Mouse (Mus musculus) small intestine, adult 2 months (tissue): ENCODE results near the gene Mrgprd. TPM values are rescaled to one million over a fixed set of nuclear protein-coding genes. Genes with fewer than 3 reads are reported as not detected.

Source experiments
- H3K27ac ChIP-seq: fragments of 200-500 bp; 2 replicates; pipeline ENCODE4 v1.5.1; 2012; ENCODE audit warnings: low read depth, low read length, control low read depth, inconsistent platforms; ENCODE audit not compliant: insufficient read depth
- H3K27me3 ChIP-seq: fragments of 200-500 bp; 2 replicates; pipeline ENCODE4 v1.6.1; 2012; ENCODE audit warnings: mild to moderate bottlenecking, moderate library complexity, low read length, inconsistent platforms; ENCODE audit not compliant: control insufficient read depth, insufficient read depth
- H3K36me3 ChIP-seq: fragments of 200-500 bp; 2 replicates; pipeline ENCODE4 v1.6.1; 2012; ENCODE audit warnings: mild to moderate bottlenecking, low read length, control low read depth, inconsistent platforms; ENCODE audit not compliant: control insufficient read depth, insufficient read depth
- H3K4me1 ChIP-seq: fragments of 200-500 bp; 2 replicates; pipeline ENCODE4 v1.6.1; 2012; ENCODE audit warnings: low read length, inconsistent platforms, mixed read lengths; ENCODE audit not compliant: control insufficient read depth, insufficient read depth, insufficient read length
- H3K4me3 ChIP-seq: fragments of 200-500 bp; 2 replicates; pipeline ENCODE4 v1.5.1; 2012; ENCODE audit warnings: low read depth, mild to moderate bottlenecking, control low read depth, inconsistent platforms, low read length, moderate library complexity
- CTCF ChIP-seq: fragments of 200-500 bp; IDR thresholded peaks from 2 replicates; pipeline ENCODE4 v1.5.1; 2012; ENCODE audit warnings: low read depth, mild to moderate bottlenecking, control low read depth, inconsistent platforms, low read length, moderate library complexity, mixed read lengths; ENCODE audit not compliant: insufficient replicate concordance, insufficient read length; ENCODE audit errors: extremely low read depth
- POLR2A ChIP-seq: fragments of 200-500 bp; IDR thresholded peaks from 2 replicates; pipeline ENCODE4 v1.6.1; 2012; ENCODE audit warnings: low read depth, mild to moderate bottlenecking, control low read depth, inconsistent platforms, low read length, moderate library complexity
- WGBS: fragments of 180-500 bp; shearing (Covaris S2); methylation state at CpG from one replicate; pipeline ENCODE4 v1.1.7; 2018; 5-methylcytosine and 5-hydroxymethylcytosine counted together
- polyA plus RNA-seq: library from polyadenylated mRNA; depleted of rRNA; stranded (reverse); fragments of >200 nt; gene quantifications from 2 replicates; pipeline ENCODE4 v1.2.3, GENCODE M21; 2012

The Mrgprd gene
- polyA plus RNA-seq, 1 experiment: not detected

- Histone ChIP-seq H3K36me3 (no peaks in the 10 kb centered on the region), H3K27ac (no peak overlapping the region), H3K27me3 (no peaks in the 10 kb centered on the region), H3K4me1 (no peaks in the 10 kb centered on the region), H3K4me3 (no peak overlapping the region)
- WGBS: 57% methylated on average over 3 of the region's 3 CpGs
- no peak for TF ChIP-seq CTCF
- no peak for TF ChIP-seq POLR2A
Measured at GRCm38 (mm10) chr7:145312137-145312536, 2.5 kb upstream of the Mrgprd start.

DNA sequence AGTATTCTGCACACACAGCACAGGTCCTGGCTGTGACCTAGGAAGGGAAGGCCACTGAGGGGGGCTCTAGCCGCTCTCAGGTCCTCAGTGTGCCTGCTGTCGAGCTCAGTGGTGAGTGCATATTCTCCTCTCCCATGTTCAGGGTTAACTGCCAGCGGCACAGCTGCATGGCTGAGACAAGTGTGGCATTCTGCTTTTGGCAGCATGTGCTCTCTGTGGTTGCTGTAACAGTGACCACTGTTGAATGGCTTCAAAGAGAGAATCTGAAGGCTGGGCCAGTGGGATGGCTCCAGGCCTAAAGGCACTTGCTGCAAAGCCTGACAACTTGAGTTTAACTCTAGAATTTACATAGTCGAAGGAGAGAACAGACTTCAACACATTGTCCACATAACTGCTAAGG lies 2.9 kb downstream of the Mrgprd start:
- no peak for TF ChIP-seq CTCF
- TF ChIP-seq POLR2A: no peak
- Histone ChIP-seq H3K27me3 (no peaks in the 10 kb centered on the region), H3K36me3 (no peaks in the 10 kb centered on the region), H3K4me3 (no peak overlapping the region), H3K4me1 (no peaks in the 10 kb centered on the region), H3K27ac (no peak overlapping the region)
- WGBS: 75% methylated on average over 4 of the region's 4 CpGs

GRCm38 (mm10) chr7:145319481-145319880 lies 4.8 kb downstream of the Mrgprd start:
- TF ChIP-seq POLR2A: no peak
- TF ChIP-seq CTCF: no peak
- Histone ChIP-seq H3K4me1 (no peaks in the 10 kb centered on the region), H3K27ac (no peak overlapping the region), H3K4me3 (no peak overlapping the region), H3K36me3 (no peaks in the 10 kb centered on the region), H3K27me3 (no peaks in the 10 kb centered on the region)
- 60% methylated on average over 3 of the region's 3 CpGs for WGBS

GRCm38 (mm10) chr7:145323607-145324006 lies 9.0 kb downstream of the Mrgprd start:
- no peak overlapping the region for H3K27ac ChIP-seq
- no peaks in the 10 kb centered on the region for H3K4me1 ChIP-seq
- H3K36me3 ChIP-seq: no peaks in the 10 kb centered on the region
- no peak overlapping the region for H3K4me3 ChIP-seq
- 52% methylated on average over 4 of the region's 4 CpGs for WGBS
- TF ChIP-seq CTCF (no peak), POLR2A (no peak)
- H3K27me3 ChIP-seq: no peaks in the 10 kb centered on the region

GRCm38 (mm10) chr7:145325697-145326096 lies 11.1 kb downstream of the Mrgprd start:
- Histone ChIP-seq H3K27ac (no peak overlapping the region), H3K4me1 (no peaks in the 10 kb centered on the region), H3K27me3 (no peaks in the 10 kb centered on the region), H3K4me3 (no peak overlapping the region), H3K36me3 (no peaks in the 10 kb centered on the region)
- TF ChIP-seq POLR2A (no peak), CTCF (no peak)
- 21% methylated on average over 2 of the region's 2 CpGs for WGBS

DNA sequence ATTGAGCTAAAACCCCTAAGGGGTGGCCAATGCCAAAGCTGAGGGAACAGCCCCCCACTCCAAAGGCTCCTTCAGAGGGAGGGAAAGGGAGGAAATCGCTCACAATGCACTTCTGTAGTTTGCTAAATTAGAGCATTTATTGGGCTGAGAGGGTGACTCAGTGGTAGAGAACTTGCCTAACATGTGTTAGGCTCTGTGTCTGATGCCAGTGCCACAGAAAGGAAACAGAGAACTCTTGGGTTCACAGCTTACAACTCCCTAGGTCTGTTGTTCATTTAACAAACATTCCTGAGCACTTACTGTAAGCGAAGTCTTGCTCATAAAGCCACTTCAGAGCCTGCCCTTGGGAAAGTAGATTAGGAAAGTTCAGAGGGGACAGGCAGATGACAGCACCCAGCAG lies 15.3 kb downstream of the Mrgprd start:
- TF ChIP-seq POLR2A (no peak), CTCF (no peak)
- Histone ChIP-seq H3K4me3 (no peak overlapping the region), H3K4me1 (no peaks in the 10 kb centered on the region), H3K36me3 (no peaks in the 10 kb centered on the region), H3K27ac (no peak overlapping the region), H3K27me3 (no peaks in the 10 kb centered on the region)
- WGBS: 66% methylated on average over 2 of the region's 2 CpGs

DNA sequence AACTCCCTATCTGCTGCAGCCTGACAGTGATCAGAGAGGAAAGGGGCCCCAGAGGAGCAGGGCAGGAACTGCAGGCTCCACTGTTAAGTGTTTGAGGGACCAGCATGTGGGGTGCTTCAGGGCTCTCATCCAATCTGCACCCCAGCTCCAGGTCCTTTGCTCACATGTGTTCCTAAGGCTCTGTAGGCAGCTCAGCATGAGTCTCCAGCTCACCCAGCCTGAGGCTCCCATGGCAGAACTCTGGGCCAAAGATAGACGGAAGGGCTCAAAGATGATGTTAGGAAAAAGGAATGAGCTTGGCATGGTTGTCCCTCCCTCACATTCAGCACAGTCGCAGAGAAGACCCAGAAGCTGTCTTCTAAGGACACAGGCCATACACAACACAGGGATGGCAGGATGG lies 16.0 kb downstream of the Mrgprd start:
- Histone ChIP-seq H3K27me3 (no peaks in the 10 kb centered on the region), H3K4me1 (no peaks in the 10 kb centered on the region), H3K27ac (no peak overlapping the region), H3K36me3 (no peaks in the 10 kb centered on the region), H3K4me3 (no peak overlapping the region)
- no peak for TF ChIP-seq POLR2A
- TF ChIP-seq CTCF: no peak
- WGBS: 82% methylated on average over 2 of the region's 2 CpGs

DNA sequence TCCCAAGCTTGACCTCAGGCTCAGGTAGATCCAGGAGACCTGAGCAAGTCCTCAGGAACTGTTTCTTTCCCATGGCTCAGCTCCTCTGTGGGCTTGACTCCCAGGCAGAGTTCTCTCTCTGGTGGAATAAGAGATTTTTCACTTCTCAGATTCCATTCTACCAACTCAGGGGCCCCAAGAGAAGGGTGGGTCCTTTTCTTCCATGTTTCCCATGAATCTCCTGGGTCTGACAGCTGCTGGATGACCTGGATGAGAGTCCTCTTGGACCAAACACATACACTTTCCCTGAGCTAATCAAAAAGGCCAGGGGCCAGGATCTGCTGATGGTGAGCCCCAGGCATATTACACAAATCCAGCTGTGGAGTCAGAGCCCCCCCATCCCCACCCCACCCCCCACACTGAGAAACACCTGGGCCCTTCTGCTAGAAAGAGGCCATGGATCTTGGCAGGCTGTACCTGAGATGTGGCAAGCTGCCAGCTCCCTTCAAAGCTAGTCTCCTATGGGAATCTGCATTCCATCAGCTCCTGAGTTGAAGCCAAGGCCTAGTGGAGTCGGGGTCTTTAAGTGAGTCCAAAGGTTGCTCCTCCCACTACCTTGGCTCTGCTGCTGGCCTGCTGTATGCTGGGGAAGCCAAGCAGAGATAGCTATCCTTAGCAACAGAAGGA lies 17.9 kb downstream of the Mrgprd start:
- Histone ChIP-seq H3K36me3 (no peaks in the 10 kb centered on the region), H3K27ac (no peak overlapping the region), H3K4me1 (no peaks in the 10 kb centered on the region), H3K27me3 (no peaks in the 10 kb centered on the region), H3K4me3 (no peak overlapping the region)
- TF ChIP-seq POLR2A: no peak
- no peak for TF ChIP-seq CTCF
- 10% methylated on average over 1 of the region's 1 CpGs for WGBS
